Mouse (Mus musculus) megakaryocyte progenitor cell, adult 5-6 weeks (primary cell): ENCODE measurements at regions not wholly inside any gene's neighbourhood (a gene's known extent, or its start where the extent isn't known, plus 50 kb on each side); places are given as distances from the start of the nearest gene placed in this dataset.
A peak's percentile ranks its signal among the peaks of the same experiment; 100 is the strongest.
"Not testable (repeated sequence)": the region's sequence is repeated elsewhere in the genome, so short reads cannot be mapped to it uniquely, and the experiment has no call there.

Experiments used
- ATAC-seq: replicated peaks from 2 replicates; pipeline ENCODE4 v1.8.0; 2016; ENCODE audit warnings: mild to moderate bottlenecking, moderate TSS enrichment, inconsistent platforms; ENCODE audit not compliant: poor library complexity

GRCm38 (mm10) chr17:35758769-35759168 is 54.3 kb upstream of the Ddr1 start:
- peak; percentile 85 for ATAC-seq

- no peak for ATAC-seq
Measured at GRCm38 (mm10) chr17:35759740-35760139, 55.3 kb upstream of the Ddr1 start.

- peak; percentile 54 for ATAC-seq
Measured at GRCm38 (mm10) chr17:35762614-35763013, 58.2 kb upstream of the Ddr1 start.

- no peak for ATAC-seq
Measured at GRCm38 (mm10) chr17:35763101-35763500, 58.4 kb upstream of the Ier3 start.

- peak; percentile 75 for ATAC-seq
Measured at GRCm38 (mm10) chr17:35763866-35764265, 57.6 kb upstream of the Ier3 start.

GRCm38 (mm10) chr17:35766406-35766805 is 55.1 kb upstream of the Ier3 start:
- ATAC-seq: peak; percentile 63

- no peak for ATAC-seq
Measured at GRCm38 (mm10) chr17:35769175-35769960, 52.1 kb upstream of the Ier3 start.

GRCm38 (mm10) chr17:35769961-35770276 is 51.6 kb upstream of the Ier3 start:
- not testable (repeated sequence) for ATAC-seq

GRCm38 (mm10) chr17:35770599-35770998 is 50.9 kb upstream of the Ier3 start:
- no peak for ATAC-seq

- no peak for ATAC-seq
Measured at GRCm38 (mm10) chr17:35771656-35772405, 49.7 kb upstream of the Ier3 start.
